Mouse (Mus musculus): ENCODE data around the gene Map4k1.
A peak's percentile ranks its signal among the peaks of the same experiment; 100 is the strongest.
"Not testable (repeated sequence)": the region's sequence is repeated elsewhere in the genome, so short reads cannot be mapped to it uniquely, and the experiment has no call there.

Gene Map4k1

DNA sequence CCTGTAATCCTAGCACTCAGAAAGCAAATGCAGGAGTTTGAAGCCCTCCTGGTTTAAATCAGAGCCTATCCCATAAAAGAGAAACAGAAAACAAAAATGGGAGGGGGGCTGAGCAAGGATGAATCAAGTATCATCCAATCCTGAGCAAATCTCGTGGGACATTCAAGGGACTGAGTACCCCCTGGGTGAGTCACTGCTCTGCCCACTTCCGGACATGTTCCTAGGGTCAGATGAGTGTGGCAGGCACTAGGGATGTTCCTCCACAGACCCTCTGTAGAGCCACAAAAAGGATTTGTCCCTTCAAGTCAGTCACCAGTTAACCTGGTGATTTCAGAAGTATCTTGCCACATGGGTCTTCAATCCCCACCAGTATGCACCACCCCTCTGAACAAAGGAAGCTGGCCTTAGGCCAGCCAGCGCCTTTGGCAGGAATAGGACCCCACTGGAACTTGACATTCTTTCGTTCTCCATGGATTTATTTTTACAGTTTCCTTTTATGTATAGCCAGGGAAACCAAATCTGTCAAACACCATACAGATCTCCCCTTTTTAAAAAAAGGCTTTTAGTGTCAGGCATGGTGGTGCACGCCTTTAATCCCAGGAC lies 26.5 kb upstream of the Map4k1 start:
- no peak for DNase-seq (ENCODE audit: low spot score)

DNA sequence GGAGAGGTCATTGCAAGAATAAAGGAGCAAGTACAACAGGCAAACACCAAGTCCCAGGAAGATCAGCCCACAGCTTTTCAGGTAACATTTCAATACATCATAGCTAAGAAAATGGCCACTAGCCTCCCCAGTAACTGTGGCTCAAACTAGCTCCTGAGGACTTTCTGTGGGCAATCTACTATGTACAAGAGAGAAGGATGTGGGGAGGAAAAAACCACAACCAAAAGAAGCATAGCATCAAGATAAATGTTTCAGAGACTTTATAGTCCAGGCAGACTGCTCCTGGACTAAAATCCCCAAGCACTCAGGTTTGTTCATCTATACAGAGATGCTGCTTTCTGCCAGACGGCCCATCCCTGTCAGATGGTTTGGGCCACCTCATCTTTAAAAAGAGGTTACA lies 25.6 kb upstream of the Map4k1 start:
- no peak for DNase-seq (ENCODE audit: low spot score)

DNA sequence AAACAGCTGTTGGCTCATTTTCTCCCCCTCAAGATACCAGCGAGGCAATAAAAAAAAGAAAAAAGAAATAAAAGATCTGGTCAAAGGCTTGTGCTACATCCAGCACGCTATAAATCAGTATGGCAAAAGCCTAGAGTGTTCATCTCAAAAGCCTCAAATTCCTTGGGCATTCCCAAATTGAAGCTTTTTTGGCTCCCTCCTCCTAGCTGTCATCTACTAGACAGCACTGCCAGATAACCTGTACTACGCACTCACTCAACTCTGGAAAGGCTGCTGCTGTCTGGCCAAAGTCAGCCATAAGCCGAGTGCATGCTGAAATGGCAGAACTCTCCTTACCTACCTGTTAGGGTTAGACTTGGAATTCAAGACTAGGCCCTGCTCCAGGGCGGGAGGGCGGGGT lies 24.6 kb upstream of the Map4k1 start:
- no peak for DNase-seq (ENCODE audit: low spot score)

- no peak for DNase-seq (ENCODE audit: low spot score)
These were observed 23.7 kb upstream of the Map4k1 start for GRCm38 (mm10) chr7:28957997-28958725.

GRCm38 (mm10) chr7:28958770-28959169 lies 23.1 kb upstream of the Map4k1 start:
- no peak for DNase-seq (ENCODE audit: low spot score)

DNA sequence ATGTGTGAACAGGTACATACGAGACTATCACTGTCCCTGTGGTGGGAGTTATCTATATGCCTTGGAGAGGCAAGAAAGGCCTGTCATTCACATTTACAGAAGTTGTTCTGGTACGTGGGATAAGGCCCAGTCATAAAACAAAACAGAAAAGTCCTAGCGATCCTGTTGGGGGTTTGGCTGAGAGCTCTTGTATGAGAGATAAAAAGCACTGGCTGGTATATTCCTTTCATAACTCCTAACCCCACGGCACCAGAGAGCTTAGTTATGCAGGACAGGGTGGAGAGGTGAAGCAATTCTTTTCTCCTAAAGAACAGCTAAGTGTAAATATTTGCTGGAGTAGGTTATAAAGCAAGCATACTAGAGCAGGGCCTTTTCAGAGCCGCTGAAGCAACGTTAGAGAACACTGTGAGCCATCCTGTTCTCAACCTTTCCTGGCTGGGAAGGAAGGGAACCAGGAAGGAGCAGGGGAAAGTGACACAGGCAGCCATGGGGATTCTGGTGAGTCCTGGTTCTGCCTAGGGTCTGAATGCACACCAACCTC lies 22.3 kb upstream of the Map4k1 start:
- no peak for DNase-seq (ENCODE audit: low spot score)

GRCm38 (mm10) chr7:28960354-28961046 lies 21.4 kb upstream of the Map4k1 start:
- DNase-seq (ENCODE audit: low spot score): no peak

- DNase-seq (ENCODE audit: low spot score): no peak
These were observed 20.3 kb upstream of the Map4k1 start for GRCm38 (mm10) chr7:28961584-28961926.

DNA sequence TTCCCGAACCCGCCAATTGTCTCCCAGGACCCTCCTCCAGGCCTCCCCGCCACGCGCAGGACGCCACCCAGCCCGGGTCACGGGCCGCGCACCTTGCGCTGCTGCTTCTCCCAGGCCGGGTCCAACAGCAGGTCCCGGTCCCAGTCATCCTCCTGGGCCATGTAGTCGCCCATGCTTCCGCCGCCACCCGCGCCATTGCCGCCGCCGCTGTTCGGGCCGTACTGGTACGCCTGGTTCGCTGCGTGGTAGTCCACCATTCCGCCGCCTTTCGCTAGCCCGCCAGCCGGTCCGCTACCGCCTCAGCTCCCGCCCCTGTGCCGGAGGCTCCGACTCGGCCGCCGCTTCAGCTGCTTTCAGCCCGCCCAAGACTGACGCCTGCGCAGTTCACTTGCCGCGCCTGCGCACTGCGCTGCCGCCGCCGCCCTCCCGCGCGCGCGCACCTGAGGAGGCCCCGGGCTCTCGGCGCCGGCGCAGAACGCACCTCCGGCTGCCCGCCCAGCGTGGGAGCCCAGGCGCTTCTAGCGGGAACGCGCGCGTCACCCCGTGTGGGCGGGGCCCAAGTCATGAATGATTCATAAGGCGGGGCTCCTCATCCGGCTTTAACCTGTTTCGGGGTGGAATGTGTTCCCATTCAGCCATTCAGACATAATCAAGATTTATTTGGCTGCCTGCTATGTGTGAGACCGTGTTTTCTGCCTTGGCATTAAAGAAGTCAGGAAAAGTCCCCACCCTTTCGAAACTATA lies 19.8 kb upstream of the Map4k1 start, which contains the start of gene Actn4:
Actn4 (minus strand) TSS at position 414 of the 744 bp plus-strand sequence.
- DNase-seq (ENCODE audit: low spot score): peak; percentile 98

DNA sequence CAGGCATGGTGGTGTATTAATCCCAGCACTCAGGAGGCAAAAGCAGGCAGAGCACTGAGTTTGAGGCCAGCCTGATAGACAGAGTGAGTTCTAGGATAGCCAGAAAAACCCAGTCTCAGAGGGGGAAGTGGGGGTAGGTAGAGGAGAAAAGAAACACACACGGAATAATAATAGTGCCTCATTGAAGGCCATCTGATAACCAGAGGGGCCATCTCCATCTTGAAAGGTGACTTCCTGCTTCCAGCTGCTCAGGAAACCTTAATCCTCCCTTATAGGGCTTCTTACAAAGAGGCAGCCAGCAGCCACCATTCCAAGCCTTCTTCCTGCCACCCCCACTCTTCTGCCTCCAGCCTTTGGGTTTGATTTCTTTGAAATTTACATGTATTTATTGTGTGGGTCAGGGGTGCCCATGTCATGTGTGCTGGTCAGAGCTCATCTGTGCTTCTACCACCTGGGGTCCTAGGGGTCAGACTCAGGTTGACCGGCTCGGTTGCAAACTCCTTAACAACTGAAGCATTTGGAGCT lies 18.4 kb upstream of the Map4k1 start:
- no peak for DNase-seq (ENCODE audit: low spot score)

DNA sequence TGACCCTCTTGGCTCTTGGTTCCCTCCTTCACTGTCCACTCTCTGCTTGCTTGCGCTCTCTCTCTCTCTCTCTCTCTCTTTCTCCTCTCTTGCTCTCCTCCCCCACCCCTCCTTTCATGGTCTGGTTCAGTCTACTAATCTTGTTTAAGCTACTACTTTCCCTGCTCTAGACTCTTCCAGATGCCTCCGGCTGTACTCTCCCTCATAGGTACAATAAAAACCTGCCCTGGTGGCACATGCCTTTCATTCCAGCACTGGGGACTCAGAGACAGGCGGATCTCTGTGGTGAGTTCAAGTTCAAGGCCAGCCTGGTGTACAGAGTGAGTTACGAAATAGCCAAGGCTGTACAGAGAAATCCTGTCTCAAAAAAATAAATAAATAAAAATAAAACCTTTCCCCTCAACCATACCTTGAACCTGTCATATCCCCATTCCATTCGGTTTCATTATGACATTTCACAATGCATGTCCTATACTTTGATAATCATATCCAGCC lies 16.5 kb upstream of the Map4k1 start:
- no peak for DNase-seq (ENCODE audit: low spot score)

GRCm38 (mm10) chr7:28966181-28966580 lies 15.7 kb upstream of the Map4k1 start:
- DNase-seq (ENCODE audit: low spot score): no peak

DNA sequence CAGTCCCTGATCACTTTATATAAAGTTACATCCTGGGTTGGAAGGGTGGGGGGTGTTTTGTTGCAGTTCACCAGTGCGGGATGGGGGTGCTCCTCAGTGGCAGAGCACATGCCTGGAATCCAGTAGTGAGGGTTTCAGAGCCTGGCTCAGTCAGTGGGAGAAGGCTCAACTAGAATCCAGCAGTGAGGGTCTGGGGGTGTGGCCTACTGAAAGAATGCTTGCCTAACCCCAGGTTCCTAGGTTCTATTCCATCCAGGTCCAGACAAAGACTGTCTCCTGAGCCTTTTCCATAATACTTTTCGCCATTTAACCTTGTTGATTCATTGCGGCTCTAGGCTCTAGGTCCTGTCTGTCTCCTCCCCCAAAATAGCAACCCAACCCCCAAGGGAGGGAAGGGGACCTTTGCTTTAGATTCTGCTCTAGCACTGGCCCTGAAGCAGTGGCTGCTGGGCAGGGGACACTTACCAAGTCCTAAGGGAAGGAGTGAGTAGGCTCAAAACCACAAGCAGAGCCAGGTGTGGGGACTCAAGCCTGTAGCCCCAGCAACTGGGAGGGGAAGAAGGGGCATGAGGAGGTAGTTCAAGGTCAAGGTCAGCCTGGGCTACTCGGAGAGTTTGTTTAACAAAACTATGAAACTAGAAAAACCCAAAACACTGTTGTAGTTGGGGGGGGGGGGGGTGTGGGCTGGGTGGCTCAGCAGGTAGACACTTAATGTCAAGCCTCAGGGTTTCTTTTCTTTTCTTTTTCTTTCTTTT lies 14.9 kb upstream of the Map4k1 start:
- DNase-seq (ENCODE audit: low spot score): no peak

DNA sequence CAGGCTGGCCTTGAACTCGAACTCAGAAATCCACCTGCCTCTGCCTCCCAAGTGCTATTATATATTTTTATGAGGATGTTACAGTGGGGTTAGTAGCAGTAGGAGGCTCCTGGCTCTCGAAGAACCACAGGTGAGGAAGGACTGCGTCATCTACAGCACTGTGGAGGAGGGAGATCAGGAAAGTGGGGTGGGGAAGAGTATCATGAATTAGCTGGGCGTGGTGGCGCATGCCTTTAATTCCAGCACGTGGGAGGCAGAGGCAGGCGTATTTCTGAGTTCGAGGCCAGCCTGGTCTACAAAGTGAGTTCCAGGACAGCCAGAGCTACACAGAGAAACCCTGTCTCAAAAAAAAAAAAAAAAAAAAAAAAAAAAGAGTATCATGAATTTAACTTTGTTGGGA lies 13.7 kb upstream of the Map4k1 start:
- not testable (repeated sequence) for DNase-seq (ENCODE audit: low spot score)

GRCm38 (mm10) chr7:28969271-28969670 lies 12.6 kb upstream of the Map4k1 start:
- no peak for DNase-seq (ENCODE audit: low spot score)

GRCm38 (mm10) chr7:28969672-28970394 lies 12.0 kb upstream of the Map4k1 start:
- peak; percentile 36 for DNase-seq (ENCODE audit: low spot score)

DNA sequence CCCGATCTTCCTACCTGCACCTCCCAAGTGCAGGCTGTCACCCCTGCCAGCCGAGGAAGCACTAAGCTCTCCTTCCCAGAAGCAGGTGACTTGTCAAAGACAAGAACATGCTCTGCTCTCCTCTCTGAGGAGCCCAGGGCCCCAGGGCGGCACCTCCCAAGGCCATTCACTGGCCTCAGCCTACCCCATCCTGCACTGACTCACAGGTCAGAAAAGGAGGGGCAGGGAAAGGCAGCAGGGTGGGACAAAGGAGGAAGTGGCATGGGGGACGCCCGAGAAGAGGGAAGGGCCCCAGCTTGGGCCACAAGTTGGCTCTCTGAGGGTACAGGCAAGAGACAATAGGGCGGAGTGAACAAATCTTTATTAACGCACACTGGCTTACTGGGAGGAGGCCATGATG lies 10.8 kb upstream of the Map4k1 start:
- no peak for DNase-seq (ENCODE audit: low spot score)

- peak; percentile 25 for DNase-seq (ENCODE audit: low spot score)
These were observed 10.0 kb upstream of the Map4k1 start for GRCm38 (mm10) chr7:28971770-28972269.

DNA sequence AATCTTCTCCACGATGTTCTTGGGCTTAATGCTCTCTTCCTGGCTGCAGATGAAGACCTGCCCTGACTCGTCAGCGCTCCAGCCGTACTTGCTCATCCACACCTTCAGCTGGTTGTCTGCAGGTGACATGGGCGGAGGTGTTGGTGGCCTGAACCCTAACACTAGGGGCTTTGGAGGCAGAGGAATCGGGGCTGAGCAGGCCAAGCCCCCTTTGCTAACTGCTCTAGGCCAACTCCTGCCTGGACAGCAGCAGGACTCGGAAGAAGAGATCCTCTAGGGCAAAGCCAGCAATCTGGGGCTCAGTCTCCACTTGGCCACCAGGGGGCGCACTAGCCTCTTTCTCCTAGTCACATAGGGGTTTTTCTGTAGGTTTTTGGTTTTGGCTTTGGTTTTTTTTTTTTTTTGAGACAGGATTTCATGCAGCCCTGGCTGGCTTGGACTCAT lies 9.3 kb upstream of the Map4k1 start:
- peak; percentile 76 for DNase-seq (ENCODE audit: low spot score)

GRCm38 (mm10) chr7:28973025-28973424 lies 8.8 kb upstream of the Map4k1 start:
- DNase-seq (ENCODE audit: low spot score): no peak
